Mouse (Mus musculus): ENCODE results near the gene Stim1. TPM values are rescaled to one million over a fixed set of nuclear protein-coding genes. Genes with fewer than 3 reads are reported as not detected.

Stim1 gene
- polyA plus RNA-seq, 1 experiment from 2014 or later, result 15.1 TPM

DNA sequence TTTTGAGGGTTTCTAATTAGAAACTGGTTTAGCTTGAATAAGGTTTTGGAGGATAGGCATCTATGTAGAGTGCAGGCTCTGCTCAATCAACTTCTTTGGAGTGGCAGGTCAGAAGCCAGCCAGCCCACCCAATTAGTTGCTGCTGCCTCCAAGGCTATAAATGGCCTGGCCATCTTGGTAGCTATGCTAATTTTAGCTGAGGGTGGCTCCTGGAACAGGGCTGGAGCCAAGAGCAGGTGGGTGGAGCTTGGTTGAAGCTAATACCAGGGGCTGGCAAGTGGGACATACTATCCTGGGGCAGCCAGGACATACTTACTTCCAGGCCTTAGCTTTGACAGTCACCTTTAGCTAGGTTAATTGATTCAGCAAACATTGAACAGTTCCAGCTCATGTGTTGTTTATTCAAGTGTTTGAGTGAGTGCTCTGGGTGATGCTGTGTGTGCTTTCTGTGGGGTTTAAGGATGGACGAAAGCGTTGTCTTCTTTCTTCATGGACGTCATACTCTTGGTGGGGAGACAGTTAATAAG is 4.9 kb downstream of the Stim1 start:
- no peak overlapping the region for H3K4me3 ChIP-seq (ENCODE audit: low read length)
- H3K4me1 ChIP-seq (ENCODE audit: control insufficient read depth, insufficient read depth, low read depth, low read length), result peaks cover 9% of the 10 kb centered on the region
- H3K4me2 ChIP-seq (ENCODE audit: low read length), result no peak overlapping the region
- no peak overlapping the region for H3K27ac ChIP-seq (ENCODE audit: low read depth, low read length)
- WGBS, result 91% methylated on average over 3 of the region's 3 CpGs
- H3K9me3 ChIP-seq (ENCODE audit: control insufficient read depth, low read length), result no peaks in the 10 kb centered on the region
- ATAC-seq, result no peak
- no peak overlapping the region for H3K9ac ChIP-seq (ENCODE audit: low read depth, low read length)
- H3K27me3 ChIP-seq (replicated peaks; ENCODE audit: control insufficient read depth, insufficient read depth, low read length), result no peaks in the 10 kb centered on the region; the same call in 1 of the 2 replicates
- H3K36me3 ChIP-seq (ENCODE audit: control insufficient read depth, insufficient read depth, low read length), result no peaks in the 10 kb centered on the region

DNA sequence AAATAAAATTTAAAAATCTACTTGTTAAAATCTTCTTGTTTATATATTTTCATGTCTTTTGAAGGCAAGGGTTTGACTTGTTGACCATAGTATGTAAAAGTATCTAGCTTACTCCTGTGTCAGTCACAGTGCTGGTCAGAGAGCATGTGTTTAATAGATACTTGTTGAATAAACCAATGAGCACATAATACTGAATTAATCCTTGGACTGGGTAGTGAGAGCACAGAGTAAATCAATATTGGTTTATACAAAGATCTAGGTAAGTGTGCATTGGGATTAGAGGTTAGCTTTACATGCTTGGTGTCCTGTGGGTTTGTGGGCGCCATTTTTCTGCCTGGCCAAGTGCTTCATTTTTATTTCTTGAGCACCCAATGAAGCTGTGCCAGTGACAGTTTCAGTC is 13.8 kb downstream of the Stim1 start:
- Histone ChIP-seq H3K9ac (ENCODE audit: low read depth, low read length) (no peak overlapping the region), H3K4me2 (ENCODE audit: low read length) (no peak overlapping the region), H3K4me3 (ENCODE audit: low read length) (no peak overlapping the region), H3K27ac (ENCODE audit: low read depth, low read length) (no peak overlapping the region), H3K9me3 (ENCODE audit: control insufficient read depth, low read length) (no peaks in the 10 kb centered on the region), H3K36me3 (ENCODE audit: control insufficient read depth, insufficient read depth, low read length) (no peaks in the 10 kb centered on the region), H3K4me1 (ENCODE audit: control insufficient read depth, insufficient read depth, low read depth, low read length) (no peaks in the 10 kb centered on the region), H3K27me3 (replicated peaks; ENCODE audit: control insufficient read depth, insufficient read depth, low read length) (no peaks in the 10 kb centered on the region)
- ATAC-seq, result no peak
- WGBS, result 97% methylated on average over 1 of the region's 1 CpGs

DNA sequence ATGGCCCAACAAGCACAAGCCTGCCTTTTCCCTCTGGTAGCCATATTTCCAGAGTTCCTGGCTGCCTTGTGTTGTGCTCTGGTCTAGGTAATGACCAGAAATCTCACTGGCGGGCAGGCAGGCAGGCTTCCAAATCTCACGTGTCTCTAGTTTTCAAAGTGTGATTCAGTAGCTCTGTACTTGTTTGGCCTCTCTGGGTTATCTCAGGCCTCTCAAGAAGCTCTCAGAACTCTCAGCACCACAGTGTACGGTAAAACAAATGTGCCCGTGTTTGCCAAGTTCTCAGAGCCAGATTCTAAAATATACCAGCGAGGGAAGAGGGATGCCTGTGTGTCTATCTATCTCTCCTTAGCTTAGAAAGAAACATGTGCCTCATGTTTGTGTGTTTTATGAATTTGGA is 14.7 kb downstream of the Stim1 start:
- Histone ChIP-seq H3K9ac (ENCODE audit: low read depth, low read length) (no peak overlapping the region), H3K36me3 (ENCODE audit: control insufficient read depth, insufficient read depth, low read length) (no peaks in the 10 kb centered on the region), H3K4me3 (ENCODE audit: low read length) (no peak overlapping the region), H3K4me2 (ENCODE audit: low read length) (no peak overlapping the region), H3K27ac (ENCODE audit: low read depth, low read length) (no peak overlapping the region), H3K4me1 (ENCODE audit: control insufficient read depth, insufficient read depth, low read depth, low read length) (no peaks in the 10 kb centered on the region), H3K27me3 (replicated peaks; ENCODE audit: control insufficient read depth, insufficient read depth, low read length) (no peaks in the 10 kb centered on the region), H3K9me3 (ENCODE audit: control insufficient read depth, low read length) (no peaks in the 10 kb centered on the region)
- 84% methylated on average over 5 of the region's 5 CpGs for WGBS
- ATAC-seq, result no peak

DNA sequence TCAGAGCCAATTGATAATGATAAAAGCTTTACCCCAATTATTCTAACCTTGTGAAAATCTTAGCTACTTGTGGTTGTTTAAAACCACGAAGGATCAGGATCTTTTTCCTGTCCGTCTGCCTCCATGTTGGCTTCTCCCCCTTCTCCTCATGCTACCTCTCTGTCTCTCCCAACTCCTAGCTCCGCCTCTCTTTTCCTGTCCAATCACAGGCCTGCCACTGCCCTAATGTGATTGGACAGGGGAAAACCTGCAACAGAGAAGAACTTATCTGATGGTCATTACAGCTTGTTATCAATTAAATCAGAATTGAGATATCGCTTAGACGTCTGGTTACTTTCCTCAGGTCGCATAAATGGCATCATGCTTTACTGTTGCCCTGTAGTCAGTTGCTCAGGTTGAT is 21.9 kb downstream of the Stim1 start:
- no peaks in the 10 kb centered on the region for H3K4me1 ChIP-seq (ENCODE audit: control insufficient read depth, insufficient read depth, low read depth, low read length)
- no peak overlapping the region for H3K4me3 ChIP-seq (ENCODE audit: low read length)
- ATAC-seq, result no peak
- no peak overlapping the region for H3K9ac ChIP-seq (ENCODE audit: low read depth, low read length)
- H3K9me3 ChIP-seq (ENCODE audit: control insufficient read depth, low read length), result no peaks in the 10 kb centered on the region
- H3K27me3 ChIP-seq (replicated peaks; ENCODE audit: control insufficient read depth, insufficient read depth, low read length), result no peaks in the 10 kb centered on the region
- H3K36me3 ChIP-seq (ENCODE audit: control insufficient read depth, insufficient read depth, low read length), result no peaks in the 10 kb centered on the region
- 86% methylated on average over 6 of the region's 6 CpGs for WGBS
- H3K4me2 ChIP-seq (ENCODE audit: low read length), result no peak overlapping the region
- H3K27ac ChIP-seq (ENCODE audit: low read depth, low read length), result no peak overlapping the region

DNA sequence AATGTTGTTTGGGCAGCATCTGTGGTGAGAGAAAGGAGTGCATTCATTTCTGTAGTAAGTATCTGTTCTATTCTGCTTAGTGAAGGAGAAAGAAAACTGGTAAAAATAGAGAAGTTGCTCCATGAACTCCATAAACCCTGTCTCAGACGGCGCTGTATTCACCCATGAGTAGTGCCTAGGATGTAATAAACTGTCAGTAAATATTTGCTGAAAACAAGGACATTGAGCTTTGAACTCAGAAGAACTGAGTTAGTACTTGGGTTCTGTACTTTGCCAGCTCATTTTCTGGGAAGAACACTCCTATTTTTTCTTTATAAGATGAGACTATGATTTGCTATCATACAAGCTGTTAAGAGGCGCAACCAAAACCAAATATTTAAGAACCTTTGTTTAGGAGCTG is 24.6 kb downstream of the Stim1 start:
- H3K27me3 ChIP-seq (replicated peaks; ENCODE audit: control insufficient read depth, insufficient read depth, low read length), result no peaks in the 10 kb centered on the region
- no peaks in the 10 kb centered on the region for H3K9me3 ChIP-seq (ENCODE audit: control insufficient read depth, low read length)
- ATAC-seq, result no peak
- H3K4me2 ChIP-seq (ENCODE audit: low read length), result no peak overlapping the region
- H3K27ac ChIP-seq (ENCODE audit: low read depth, low read length), result no peak overlapping the region
- 92% methylated on average over 3 of the region's 3 CpGs for WGBS
- no peaks in the 10 kb centered on the region for H3K36me3 ChIP-seq (ENCODE audit: control insufficient read depth, insufficient read depth, low read length)
- H3K9ac ChIP-seq (ENCODE audit: low read depth, low read length), result no peak overlapping the region
- H3K4me3 ChIP-seq (ENCODE audit: low read length), result no peak overlapping the region
- no peaks in the 10 kb centered on the region for H3K4me1 ChIP-seq (ENCODE audit: control insufficient read depth, insufficient read depth, low read depth, low read length)

DNA sequence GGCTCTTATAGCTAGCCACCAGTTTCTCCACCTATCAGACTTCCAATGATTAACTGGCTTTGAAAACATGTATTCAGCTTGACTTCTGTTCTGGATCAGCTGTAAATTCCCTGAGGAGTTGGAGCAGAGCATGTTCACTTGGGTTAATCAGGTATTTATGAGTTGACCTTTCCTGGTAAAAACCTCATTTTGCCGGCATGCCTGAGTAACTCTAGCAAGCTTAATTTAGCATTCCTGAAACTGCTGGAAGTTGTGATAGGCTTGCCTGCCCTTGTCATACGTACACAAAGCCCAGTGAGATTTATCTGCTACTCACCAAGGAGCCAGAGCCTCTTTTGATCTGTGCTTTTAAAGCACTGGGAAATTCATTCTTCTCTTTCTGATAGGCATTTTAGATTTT is 25.6 kb downstream of the Stim1 start:
- 10% methylated on average over 2 of the region's 2 CpGs for WGBS

DNA sequence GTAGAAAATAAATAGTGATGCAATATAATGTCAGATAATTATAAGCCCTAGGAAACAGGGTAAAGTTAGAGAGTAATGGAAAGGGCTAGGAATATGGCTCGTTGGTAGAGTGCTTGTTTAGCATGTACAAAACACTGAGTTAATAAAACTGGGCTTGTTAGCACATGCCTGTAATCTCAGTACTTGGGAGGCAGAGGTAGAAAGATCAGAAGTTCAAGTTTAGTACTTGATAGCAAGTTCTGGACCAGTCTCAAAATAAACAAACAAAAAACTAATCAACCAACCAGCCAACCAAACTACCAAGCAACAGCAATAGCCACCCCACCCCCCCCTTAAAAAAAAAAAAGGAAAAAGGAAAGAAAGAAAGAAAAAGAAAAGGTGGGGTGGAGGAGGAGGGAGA is 33.2 kb downstream of the Stim1 start:
- H3K9ac ChIP-seq (ENCODE audit: low read depth, low read length), result no peak overlapping the region
- H3K9me3 ChIP-seq (ENCODE audit: control insufficient read depth, low read length), result no peaks in the 10 kb centered on the region
- no peak overlapping the region for H3K4me2 ChIP-seq (ENCODE audit: low read length)
- H3K27me3 ChIP-seq (replicated peaks; ENCODE audit: control insufficient read depth, insufficient read depth, low read length), result no peaks in the 10 kb centered on the region
- H3K36me3 ChIP-seq (ENCODE audit: control insufficient read depth, insufficient read depth, low read length), result no peaks in the 10 kb centered on the region
- no peak overlapping the region for H3K4me3 ChIP-seq (ENCODE audit: low read length)
- 79% methylated on average over 1 of the region's 1 CpGs for WGBS
- ATAC-seq, result no peak
- no peaks in the 10 kb centered on the region for H3K4me1 ChIP-seq (ENCODE audit: control insufficient read depth, insufficient read depth, low read depth, low read length)
- H3K27ac ChIP-seq (ENCODE audit: low read depth, low read length), result no peak overlapping the region

More for the DNA sequence above, 25.6 kb downstream of the Stim1 start:
- H3K4me2 ChIP-seq (ENCODE audit: low read length), result no peak overlapping the region
- H3K27ac ChIP-seq (ENCODE audit: low read depth, low read length), result no peak overlapping the region
- no peaks in the 10 kb centered on the region for H3K4me1 ChIP-seq (ENCODE audit: control insufficient read depth, insufficient read depth, low read depth, low read length)
- H3K4me3 ChIP-seq (ENCODE audit: low read length), result no peak overlapping the region
- H3K27me3 ChIP-seq (replicated peaks; ENCODE audit: control insufficient read depth, insufficient read depth, low read length), result no peaks in the 10 kb centered on the region
- no peak overlapping the region for H3K9ac ChIP-seq (ENCODE audit: low read depth, low read length)
- no peaks in the 10 kb centered on the region for H3K9me3 ChIP-seq (ENCODE audit: control insufficient read depth, low read length)
- ATAC-seq, result no peak
- no peaks in the 10 kb centered on the region for H3K36me3 ChIP-seq (ENCODE audit: control insufficient read depth, insufficient read depth, low read length)

DNA sequence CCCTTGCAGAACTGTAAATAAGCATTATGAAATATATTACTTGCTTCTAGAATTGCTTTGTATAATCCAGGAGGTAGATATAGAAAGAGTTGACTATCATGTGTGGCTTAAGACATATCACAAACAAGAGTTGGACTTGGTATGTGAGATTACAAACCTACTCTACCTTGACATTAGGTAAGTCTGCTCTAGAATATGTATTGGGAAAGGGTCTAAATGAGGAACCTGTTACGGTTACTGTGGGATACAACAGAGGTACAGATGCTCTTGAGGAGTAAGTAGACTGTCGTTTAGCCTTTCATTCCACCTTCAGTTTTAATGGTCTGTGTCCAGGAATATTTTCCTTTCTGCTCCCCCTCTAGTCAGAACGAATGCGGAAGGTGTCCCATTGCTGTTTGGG is 34.9 kb downstream of the Stim1 start:
- H3K4me2 ChIP-seq (ENCODE audit: low read length), result no peak overlapping the region
- H3K27me3 ChIP-seq (replicated peaks; ENCODE audit: control insufficient read depth, insufficient read depth, low read length), result no peaks in the 10 kb centered on the region
- no peak overlapping the region for H3K9ac ChIP-seq (ENCODE audit: low read depth, low read length)
- no peak for ATAC-seq
- H3K36me3 ChIP-seq (ENCODE audit: control insufficient read depth, insufficient read depth, low read length), result no peaks in the 10 kb centered on the region
- H3K4me1 ChIP-seq (ENCODE audit: control insufficient read depth, insufficient read depth, low read depth, low read length), result no peaks in the 10 kb centered on the region
- 93% methylated on average over 4 of the region's 4 CpGs for WGBS
- H3K9me3 ChIP-seq (ENCODE audit: control insufficient read depth, low read length), result no peaks in the 10 kb centered on the region
- H3K27ac ChIP-seq (ENCODE audit: low read depth, low read length), result no peak overlapping the region
- no peak overlapping the region for H3K4me3 ChIP-seq (ENCODE audit: low read length)

DNA sequence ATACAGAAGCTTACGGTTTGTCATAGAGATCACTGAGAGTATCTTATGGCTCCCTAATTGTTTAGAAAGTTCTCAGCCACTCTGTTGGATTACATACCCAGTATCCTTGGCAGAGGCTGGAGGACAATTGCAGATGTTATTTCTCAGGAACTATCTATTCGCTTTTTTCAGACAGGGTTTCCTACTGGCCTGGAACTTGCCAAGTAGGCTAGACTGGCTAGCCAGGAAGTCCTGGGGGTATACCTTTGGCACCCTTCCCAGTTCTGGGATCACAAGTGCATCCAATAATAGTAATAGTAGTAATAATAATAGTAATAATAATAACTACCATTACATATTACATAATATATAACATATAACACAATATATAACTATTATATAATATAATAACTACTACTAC is 38.0 kb downstream of the Stim1 start:
- no peak overlapping the region for H3K4me3 ChIP-seq (ENCODE audit: low read length)
- H3K4me1 ChIP-seq (ENCODE audit: control insufficient read depth, insufficient read depth, low read depth, low read length), result no peaks in the 10 kb centered on the region
- no peak overlapping the region for H3K9ac ChIP-seq (ENCODE audit: low read depth, low read length)
- ATAC-seq, result no peak
- no peaks in the 10 kb centered on the region for H3K9me3 ChIP-seq (ENCODE audit: control insufficient read depth, low read length)
- 85% methylated on average over 2 of the region's 2 CpGs for WGBS
- no peaks in the 10 kb centered on the region for H3K36me3 ChIP-seq (ENCODE audit: control insufficient read depth, insufficient read depth, low read length)
- H3K27ac ChIP-seq (ENCODE audit: low read depth, low read length), result no peak overlapping the region
- H3K27me3 ChIP-seq (replicated peaks; ENCODE audit: control insufficient read depth, insufficient read depth, low read length), result no peaks in the 10 kb centered on the region
- no peak overlapping the region for H3K4me2 ChIP-seq (ENCODE audit: low read length)

DNA sequence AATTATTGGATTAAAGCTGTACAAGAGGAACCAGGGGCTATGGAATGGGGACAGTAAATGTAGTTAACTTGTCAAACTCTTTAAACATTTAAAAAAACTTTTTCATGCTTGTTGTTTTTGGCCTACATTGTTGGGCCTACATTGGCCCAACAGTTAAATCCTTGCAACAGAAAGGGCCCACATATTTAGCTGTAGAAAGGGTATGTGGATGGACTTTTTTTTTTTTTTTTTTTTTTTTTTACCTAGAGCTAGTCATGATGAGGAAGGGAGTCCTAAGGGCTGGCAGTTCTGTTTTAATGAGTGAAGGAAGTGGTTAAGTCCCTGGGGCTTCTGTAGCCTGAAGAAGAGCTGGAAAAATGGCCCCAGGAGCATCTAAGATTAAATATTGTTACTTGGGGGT is 42.7 kb downstream of the Stim1 start:
- Histone ChIP-seq H3K27me3 (replicated peaks; ENCODE audit: control insufficient read depth, insufficient read depth, low read length) (no peaks in the 10 kb centered on the region), H3K9me3 (ENCODE audit: control insufficient read depth, low read length) (no peaks in the 10 kb centered on the region), H3K27ac (ENCODE audit: low read depth, low read length) (no peak overlapping the region), H3K4me2 (ENCODE audit: low read length) (no peak overlapping the region), H3K36me3 (ENCODE audit: control insufficient read depth, insufficient read depth, low read length) (no peaks in the 10 kb centered on the region), H3K4me3 (ENCODE audit: low read length) (no peak overlapping the region), H3K4me1 (ENCODE audit: control insufficient read depth, insufficient read depth, low read depth, low read length) (no peaks in the 10 kb centered on the region), H3K9ac (ENCODE audit: low read depth, low read length) (no peak overlapping the region)
- ATAC-seq, result no peak

All from hindbrain, embryonic 16.5 days (tissue).